Mouse (Mus musculus): ENCODE results near the gene Tex14. TPM values are rescaled to one million over a fixed set of nuclear protein-coding genes. Genes with fewer than 3 reads are reported as not detected.

Tex14 gene
- polyA plus RNA-seq, 1 experiment from 2014 or later, result 0.30 TPM

DNA sequence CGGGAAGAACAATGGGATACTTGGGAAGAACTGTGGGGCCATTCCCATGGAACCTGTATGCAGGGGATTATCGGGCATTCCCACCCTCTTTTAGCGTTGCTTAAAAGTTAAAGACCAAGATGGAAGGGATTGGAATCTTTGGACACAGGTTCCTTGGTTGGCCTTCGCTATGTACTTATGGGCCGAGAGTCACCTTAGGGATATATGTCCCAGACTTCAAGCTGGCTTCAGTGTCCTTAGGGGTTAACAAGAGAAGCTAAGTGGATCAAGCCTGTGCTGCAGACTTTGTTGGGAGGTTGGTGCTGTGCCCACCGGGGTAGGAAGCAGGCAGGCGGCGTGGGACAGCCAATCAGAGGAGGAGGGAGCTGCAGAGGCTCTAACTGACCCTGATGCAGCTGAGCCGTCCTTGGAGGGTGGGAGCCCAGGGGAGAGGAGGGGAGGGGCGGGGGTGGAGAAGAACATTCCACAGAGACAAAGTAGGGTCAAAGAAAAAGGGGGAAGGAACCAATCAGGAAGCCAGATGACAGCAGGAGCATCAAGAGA lies 175.7 kb downstream of the Tex14 start:
- 0 out of 2 replicates have a peak, but pooled peaks cover 2% of the 10 kb centered on the region for H3K27me3 ChIP-seq (ENCODE audit: control insufficient read depth, insufficient read depth, low read length)
- ATAC-seq (replicated peaks; ENCODE audit: insufficient number of reproducible peaks, low FRiP score, low TSS enrichment), result no peak
- no peaks in the 10 kb centered on the region for H3K36me3 ChIP-seq (ENCODE audit: control insufficient read depth, insufficient read depth, low read length)
- peaks cover 23% of the 10 kb centered on the region for H3K4me1 ChIP-seq (ENCODE audit: control insufficient read depth, insufficient read depth, low read length)
- 53% methylated on average over 10 of the region's 10 CpGs for WGBS (ENCODE audit: insufficient replicate concordance)
- no peak overlapping the region for H3K27ac ChIP-seq (ENCODE audit: low read depth, low read length)
- peak overlapping the region; percentile 8; the same call in 1 of the 2 replicates for H3K4me2 ChIP-seq
- H3K9ac ChIP-seq (ENCODE audit: low read depth, low read length), result no peak overlapping the region
- no peak overlapping the region for H3K4me3 ChIP-seq (ENCODE audit: low read depth, low read length)
- H3K9me3 ChIP-seq (replicated peaks; ENCODE audit: control insufficient read depth, low read length), result no peaks in the 10 kb centered on the region

DNA sequence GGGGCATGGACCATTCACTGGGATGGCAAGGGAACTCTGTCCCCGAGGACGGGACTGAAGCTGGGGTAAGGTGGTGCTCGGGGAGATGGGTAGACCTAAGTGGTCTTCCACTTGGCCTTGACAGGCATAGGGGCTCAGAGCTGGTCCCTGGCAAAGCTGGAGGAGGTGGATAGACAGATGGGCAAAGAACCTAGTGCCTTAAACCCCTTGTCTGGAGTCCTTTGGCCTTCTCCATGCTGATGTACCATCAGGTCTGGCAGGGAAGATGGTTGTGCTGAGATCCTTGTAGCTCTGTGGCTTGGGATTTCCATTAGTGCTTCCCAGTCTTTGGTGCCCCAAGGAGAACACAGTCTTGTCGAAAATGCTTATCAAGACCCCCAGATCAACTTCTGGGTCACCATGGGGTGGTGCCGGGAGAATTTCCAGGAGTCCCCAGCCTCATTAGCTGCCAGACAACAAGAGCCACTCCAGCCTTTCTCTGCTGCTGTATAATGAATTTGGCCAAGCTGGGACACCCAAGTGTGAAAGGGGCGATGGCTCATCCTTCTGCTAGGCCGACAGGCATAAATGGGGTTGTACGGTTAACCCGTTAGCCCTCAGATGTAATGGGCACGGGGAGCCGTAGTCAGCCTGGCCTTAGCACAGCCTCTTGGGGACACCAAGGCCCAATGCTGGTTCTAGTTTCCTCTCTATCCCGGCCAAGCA lies 176.4 kb downstream of the Tex14 start:
- peaks cover 23% of the 10 kb centered on the region for H3K4me1 ChIP-seq (ENCODE audit: control insufficient read depth, insufficient read depth, low read length)
- no peak overlapping the region for H3K4me3 ChIP-seq (ENCODE audit: low read depth, low read length)
- no peak overlapping the region for H3K27ac ChIP-seq (ENCODE audit: low read depth, low read length)
- H3K9ac ChIP-seq (ENCODE audit: low read depth, low read length), result no peak overlapping the region
- ATAC-seq (replicated peaks; ENCODE audit: insufficient number of reproducible peaks, low FRiP score, low TSS enrichment), result no peak
- H3K36me3 ChIP-seq (ENCODE audit: control insufficient read depth, insufficient read depth, low read length), result no peaks in the 10 kb centered on the region
- 0 out of 2 replicates have a peak, but pooled peaks cover 2% of the 10 kb centered on the region for H3K27me3 ChIP-seq (ENCODE audit: control insufficient read depth, insufficient read depth, low read length)
- no peaks in the 10 kb centered on the region for H3K9me3 ChIP-seq (replicated peaks; ENCODE audit: control insufficient read depth, low read length)
- 78% methylated on average over 12 of the region's 12 CpGs for WGBS (ENCODE audit: insufficient replicate concordance)
- H3K4me2 ChIP-seq, result no peak overlapping the region

DNA sequence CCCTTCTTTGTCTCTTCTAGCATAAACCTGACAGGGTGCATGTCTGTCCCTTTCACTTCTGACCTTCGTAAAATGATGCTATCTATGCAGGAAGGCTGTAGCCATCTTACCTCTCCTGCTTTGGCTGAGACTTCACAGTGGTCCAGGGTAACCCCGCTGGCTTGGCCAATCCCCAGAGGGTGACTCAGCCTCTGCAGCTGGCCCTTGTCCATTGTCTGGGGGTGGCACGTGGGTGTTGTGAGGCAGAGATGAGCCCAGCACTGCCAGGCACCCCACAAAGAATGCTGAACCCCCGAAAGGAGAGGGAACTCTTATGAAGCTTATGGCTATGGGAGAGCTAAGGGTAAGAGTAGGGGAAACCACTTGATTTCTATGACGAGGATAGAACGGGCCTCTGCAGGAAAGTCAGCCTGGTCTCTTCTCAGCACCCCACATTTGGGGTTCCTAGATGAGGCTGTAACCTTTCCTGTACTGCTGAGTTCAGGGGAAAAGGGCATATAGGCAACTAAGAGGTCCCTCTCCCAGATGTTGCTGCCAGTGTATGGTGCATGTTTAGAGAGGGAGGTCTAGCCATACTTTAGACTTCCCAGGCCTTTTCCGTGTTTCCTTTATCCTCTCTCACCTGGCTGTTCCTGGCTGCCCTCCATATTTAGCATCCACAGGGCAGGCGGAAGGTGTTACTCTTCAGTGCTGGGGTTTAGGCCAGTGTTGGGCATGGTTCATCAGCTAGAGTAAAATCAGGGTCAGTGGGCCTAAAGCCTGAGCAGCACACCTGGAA lies 177.3 kb downstream of the Tex14 start:
- no peak overlapping the region for H3K27ac ChIP-seq (ENCODE audit: low read depth, low read length)
- peaks cover 21% of the 10 kb centered on the region for H3K4me1 ChIP-seq (ENCODE audit: control insufficient read depth, insufficient read depth, low read length)
- no peaks in the 10 kb centered on the region for H3K9me3 ChIP-seq (replicated peaks; ENCODE audit: control insufficient read depth, low read length)
- H3K9ac ChIP-seq (ENCODE audit: low read depth, low read length), result no peak overlapping the region
- H3K4me2 ChIP-seq, result no peak overlapping the region
- ATAC-seq (replicated peaks; ENCODE audit: insufficient number of reproducible peaks, low FRiP score, low TSS enrichment), result no peak
- 75% methylated on average over 8 of the region's 8 CpGs for WGBS (ENCODE audit: insufficient replicate concordance)
- H3K4me3 ChIP-seq (ENCODE audit: low read depth, low read length), result no peak overlapping the region
- H3K27me3 ChIP-seq (ENCODE audit: control insufficient read depth, insufficient read depth, low read length), result 0 out of 2 replicates have a peak, but pooled peaks cover 2% of the 10 kb centered on the region
- no peaks in the 10 kb centered on the region for H3K36me3 ChIP-seq (ENCODE audit: control insufficient read depth, insufficient read depth, low read length)

DNA sequence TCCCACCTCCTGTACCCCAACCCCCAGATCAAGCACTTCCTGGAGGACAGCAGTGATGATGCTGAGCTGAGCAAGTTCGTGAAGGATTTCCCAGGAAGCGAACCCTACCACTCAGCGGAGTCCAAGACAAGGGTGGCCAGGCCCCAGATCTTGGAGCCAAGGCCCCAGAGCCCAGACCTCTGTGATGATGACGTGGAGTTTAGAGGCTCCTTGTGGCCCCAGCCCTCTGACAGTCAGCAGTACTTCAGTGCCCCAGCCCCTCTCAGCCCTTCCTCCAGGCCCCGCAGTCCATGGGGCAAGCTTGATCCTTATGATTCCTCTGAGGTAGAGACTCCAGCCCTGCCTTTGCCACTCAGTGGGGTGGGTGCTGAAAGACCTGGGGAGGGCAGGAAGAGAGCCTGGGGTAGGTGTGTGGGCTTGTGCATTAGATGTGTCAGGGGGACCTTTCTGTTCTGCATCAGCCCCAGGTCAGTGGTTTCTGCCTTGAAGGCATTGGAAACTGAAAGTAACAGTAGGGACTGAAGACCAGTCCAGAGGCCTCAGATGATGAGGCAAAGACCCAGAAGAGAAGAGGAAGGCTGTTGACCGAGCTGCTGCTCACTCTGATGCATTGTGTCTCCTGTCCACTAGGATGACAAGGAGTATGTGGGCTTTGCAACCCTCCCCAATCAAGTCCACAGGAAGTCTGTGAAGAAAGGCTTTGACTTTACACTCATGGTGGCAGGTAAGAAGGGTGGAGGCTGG lies 178.6 kb downstream of the Tex14 start:
- 79% methylated on average over 6 of the region's 6 CpGs for WGBS (ENCODE audit: insufficient replicate concordance)
- Histone ChIP-seq H3K4me2 (no peak overlapping the region), H3K9ac (ENCODE audit: low read depth, low read length) (no peak overlapping the region), H3K9me3 (replicated peaks; ENCODE audit: control insufficient read depth, low read length) (no peaks in the 10 kb centered on the region), H3K27ac (ENCODE audit: low read depth, low read length) (no peak overlapping the region), H3K4me1 (ENCODE audit: control insufficient read depth, insufficient read depth, low read length) (peaks cover 14% of the 10 kb centered on the region), H3K4me3 (ENCODE audit: low read depth, low read length) (no peak overlapping the region), H3K36me3 (ENCODE audit: control insufficient read depth, insufficient read depth, low read length) (no peaks in the 10 kb centered on the region), H3K27me3 (ENCODE audit: control insufficient read depth, insufficient read depth, low read length) (0 out of 2 replicates have a peak, but pooled peaks cover 2% of the 10 kb centered on the region)
- ATAC-seq (replicated peaks; ENCODE audit: insufficient number of reproducible peaks, low FRiP score, low TSS enrichment), result no peak

DNA sequence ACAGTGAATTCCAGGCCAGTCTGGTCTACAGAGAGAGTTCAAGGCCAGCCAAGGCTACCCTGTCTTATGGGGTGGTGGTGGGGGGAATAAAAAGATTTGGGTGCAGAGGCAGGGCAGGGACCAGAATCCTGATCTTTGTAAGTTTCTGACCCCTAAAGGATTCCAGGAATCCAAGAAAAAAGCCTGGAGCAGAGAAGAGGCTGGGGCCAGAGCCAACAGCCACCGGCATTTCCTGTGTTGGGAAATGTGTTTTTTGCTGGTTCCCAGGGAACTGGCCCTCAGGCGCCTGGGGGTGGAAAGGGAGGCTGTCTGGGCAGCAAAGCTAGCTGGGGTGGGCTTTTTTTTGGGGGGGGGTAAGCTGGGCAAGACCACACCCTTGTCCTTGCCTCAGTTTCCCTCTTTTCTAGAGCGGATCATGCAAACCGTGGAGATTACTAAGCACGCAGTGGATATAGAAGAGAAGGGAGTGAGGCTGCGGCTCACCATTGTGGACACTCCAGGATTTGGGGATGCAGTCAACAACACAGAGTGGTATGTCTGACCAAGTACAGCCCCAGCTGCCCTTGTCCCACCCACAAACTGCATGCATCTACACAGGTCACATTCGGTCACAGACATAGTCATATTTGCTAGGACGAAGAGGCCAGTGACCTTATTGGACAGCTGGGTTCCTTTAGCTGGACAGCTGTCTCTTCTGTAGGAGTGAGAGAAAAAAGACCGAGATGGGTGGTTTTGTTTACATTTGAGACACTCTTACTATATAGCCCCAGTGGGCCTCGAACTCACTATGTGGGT lies 180.0 kb downstream of the Tex14 start:
- no peak overlapping the region for H3K9ac ChIP-seq (ENCODE audit: low read depth, low read length)
- no peak overlapping the region for H3K4me2 ChIP-seq
- no peaks in the 10 kb centered on the region for H3K36me3 ChIP-seq (ENCODE audit: control insufficient read depth, insufficient read depth, low read length)
- peaks cover 16% of the 10 kb centered on the region for H3K4me1 ChIP-seq (ENCODE audit: control insufficient read depth, insufficient read depth, low read length)
- 72% methylated on average over 10 of the region's 10 CpGs for WGBS (ENCODE audit: insufficient replicate concordance)
- no peak for ATAC-seq (replicated peaks; ENCODE audit: insufficient number of reproducible peaks, low FRiP score, low TSS enrichment)
- H3K27me3 ChIP-seq (ENCODE audit: control insufficient read depth, insufficient read depth, low read length), result 0 out of 2 replicates have a peak, but pooled peaks cover 2% of the 10 kb centered on the region
- H3K4me3 ChIP-seq (ENCODE audit: low read depth, low read length), result no peak overlapping the region
- no peaks in the 10 kb centered on the region for H3K9me3 ChIP-seq (replicated peaks; ENCODE audit: control insufficient read depth, low read length)
- H3K27ac ChIP-seq (ENCODE audit: low read depth, low read length), result no peak overlapping the region

DNA sequence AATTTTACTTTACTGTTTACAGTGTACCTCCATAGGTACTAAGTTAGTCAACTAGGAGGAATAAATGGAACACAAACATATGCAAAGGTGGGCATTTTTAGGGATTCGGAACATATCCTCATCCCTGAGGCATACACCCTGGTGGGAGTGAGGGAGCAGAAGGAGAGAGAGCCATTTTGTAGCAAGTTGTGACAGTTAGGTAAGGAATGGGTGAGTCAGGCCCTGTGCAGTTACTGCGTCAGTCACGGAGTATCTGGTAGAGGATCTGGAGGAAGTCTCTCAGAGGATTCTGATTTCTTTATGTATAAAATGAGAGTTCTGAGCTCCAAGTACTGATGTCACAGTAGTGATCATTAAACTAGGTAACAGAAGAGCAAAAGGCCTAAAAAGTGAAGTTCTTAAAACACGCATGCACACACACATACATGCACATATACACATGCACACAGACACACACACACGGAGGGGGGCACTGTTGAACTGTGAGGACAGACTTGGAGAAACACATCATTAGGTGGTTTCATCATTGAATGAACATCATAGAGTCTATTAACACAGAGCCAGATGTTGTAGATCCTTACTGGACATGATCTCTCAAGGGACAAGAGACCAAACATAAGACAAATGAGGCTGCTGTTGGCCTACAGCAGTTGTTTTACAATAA lies 182.5 kb downstream of the Tex14 start:
- H3K9me3 ChIP-seq (replicated peaks; ENCODE audit: control insufficient read depth, low read length), result no peaks in the 10 kb centered on the region
- WGBS (ENCODE audit: insufficient replicate concordance), result 90% methylated on average over 5 of the region's 5 CpGs
- no peaks in the 10 kb centered on the region for H3K36me3 ChIP-seq (ENCODE audit: control insufficient read depth, insufficient read depth, low read length)
- H3K9ac ChIP-seq (ENCODE audit: low read depth, low read length), result no peak overlapping the region
- no peaks in the 10 kb centered on the region for H3K27me3 ChIP-seq (ENCODE audit: control insufficient read depth, insufficient read depth, low read length)
- H3K4me3 ChIP-seq (ENCODE audit: low read depth, low read length), result no peak overlapping the region
- no peak for ATAC-seq (replicated peaks; ENCODE audit: insufficient number of reproducible peaks, low FRiP score, low TSS enrichment)
- H3K4me1 ChIP-seq (ENCODE audit: control insufficient read depth, insufficient read depth, low read length), result peaks cover 16% of the 10 kb centered on the region
- H3K27ac ChIP-seq (ENCODE audit: low read depth, low read length), result no peak overlapping the region
- H3K4me2 ChIP-seq, result no peak overlapping the region

DNA sequence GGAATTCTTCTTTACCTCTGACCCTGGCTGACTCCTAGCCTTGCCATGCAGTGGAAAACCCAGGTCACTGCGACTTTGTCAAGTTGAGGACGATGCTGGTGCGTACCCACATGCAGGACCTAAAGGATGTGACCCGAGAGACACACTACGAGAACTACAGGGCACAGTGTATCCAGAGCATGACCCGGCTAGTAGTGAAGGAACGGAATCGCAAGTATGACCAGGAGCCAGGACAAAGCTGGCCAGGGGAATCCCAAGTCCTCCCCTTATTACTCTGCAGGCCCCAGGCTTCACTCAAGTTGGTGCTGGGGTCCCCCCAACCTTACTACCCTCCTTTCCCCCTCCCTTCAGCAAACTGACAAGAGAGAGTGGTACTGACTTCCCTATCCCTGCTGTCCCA lies 184.7 kb downstream of the Tex14 start:
- WGBS (ENCODE audit: insufficient replicate concordance), result 84% methylated on average over 8 of the region's 8 CpGs
- Histone ChIP-seq H3K4me1 (ENCODE audit: control insufficient read depth, insufficient read depth, low read length) (peaks cover 34% of the 10 kb centered on the region), H3K4me2 (peak overlapping the region; percentile 89), H3K36me3 (ENCODE audit: control insufficient read depth, insufficient read depth, low read length) (peaks cover 4% of the 10 kb centered on the region; the same call in 1 of the 2 replicates), H3K9ac (ENCODE audit: low read depth, low read length) (no peak overlapping the region), H3K27me3 (ENCODE audit: control insufficient read depth, insufficient read depth, low read length) (no peaks in the 10 kb centered on the region), H3K9me3 (replicated peaks; ENCODE audit: control insufficient read depth, low read length) (no peaks in the 10 kb centered on the region), H3K4me3 (ENCODE audit: low read depth, low read length) (peak overlapping the region; percentile 10; the same call in 1 of the 2 replicates), H3K27ac (ENCODE audit: low read depth, low read length) (no peak overlapping the region)
- ATAC-seq (replicated peaks; ENCODE audit: insufficient number of reproducible peaks, low FRiP score, low TSS enrichment), result no peak

Data from heart, embryonic 11.5 days (tissue).